23 mouse cellular contexts compared by ENCODE assay signal in genomic region chr13:112773991-112774675, GRCm38 (mm10). TPM values are rescaled to one million over a fixed set of nuclear protein-coding genes. Genes with fewer than 3 reads are reported as not detected.
DNase-seq lines count a peak whose midpoint lies in the region; ATAC-seq and TF ChIP-seq lines count a peak whose summit lies in the region.
"Had no signal": no experiment of that assay in that cellular context is flagged by ENCODE, and none has a peak within 500 bp of the region (broad histone marks: within the 10 kb centered on the region; RNA-seq: fewer than 3 reads in every experiment).

No protein-coding gene starts in this region.

- H3K27me3 ChIP-seq in midbrain, embryonic 11.5 days (ENCODE audit: control insufficient read depth, insufficient read depth, low read length): no peaks in the 10 kb centered on the region
- H3K27me3 ChIP-seq in midbrain, postnatal 0 days (ENCODE audit: insufficient read depth, low read length): no peaks in the 10 kb centered on the region
- no peaks in the 10 kb centered on the region for H3K27me3 ChIP-seq in CH12.LX (replicated peaks)
- no peaks in the 10 kb centered on the region for H3K27me3 ChIP-seq in myocyte (ENCODE audit: control insufficient read depth, insufficient read depth, insufficient read length)
- H3K27me3 ChIP-seq: embryonic facial prominence, embryonic 12.5 days; forebrain, embryonic 12.5 days had no signal

- H3K27ac ChIP-seq in midbrain, embryonic 11.5 days (ENCODE audit: low read depth, low read length): no peak overlapping the region
- no peak overlapping the region for H3K27ac ChIP-seq in midbrain, postnatal 0 days (ENCODE audit: low read depth, low read length)
- no peak overlapping the region for H3K27ac ChIP-seq in CH12.LX (ENCODE audit: insufficient read depth, low read depth)
- H3K27ac ChIP-seq: embryonic facial prominence, embryonic 10.5 days; embryonic facial prominence, embryonic 12.5 days; forebrain, embryonic 10.5 days; forebrain, embryonic 12.5 days had no signal

- in situ Hi-C loops in CH12.LX (cut with MboI; ENCODE audit: low pct_ligation_motif_present, low pct_unique_long_range_greater_than_20kb, low sequenced_read_pairs): no loop called here

- TF ChIP-seq RAD21 in CH12.LX (IDR thresholded peaks at IDR 0.05; ENCODE audit: low read depth, low read length): no peak

- no peaks in the 10 kb centered on the region for H3K9me3 ChIP-seq in midbrain, embryonic 11.5 days (ENCODE audit: control insufficient read depth, low read length)
- no peaks in the 10 kb centered on the region for H3K9me3 ChIP-seq in midbrain, postnatal 0 days (ENCODE audit: low read length)
- no peaks in the 10 kb centered on the region for H3K9me3 ChIP-seq in CH12.LX (replicated peaks; ENCODE audit: low read length)
- H3K9me3 ChIP-seq: embryonic facial prominence, embryonic 10.5 days; embryonic facial prominence, embryonic 12.5 days; forebrain, embryonic 10.5 days; forebrain, embryonic 12.5 days had no signal

- no peak overlapping the region for H3K9ac ChIP-seq in midbrain, embryonic 11.5 days (ENCODE audit: low read length)
- H3K9ac ChIP-seq in midbrain, postnatal 0 days (replicated peaks; ENCODE audit: low read length, poor library complexity, severe bottlenecking): no peak overlapping the region
- no peak overlapping the region for H3K9ac ChIP-seq in CH12.LX (ENCODE audit: insufficient read depth, low read depth)
- H3K9ac ChIP-seq: embryonic facial prominence, embryonic 12.5 days; forebrain, embryonic 12.5 days had no signal

- peaks cover 9% of the 10 kb centered on the region for H3K4me1 ChIP-seq in midbrain, embryonic 11.5 days (ENCODE audit: control insufficient read depth, insufficient read depth, low read length)
- H3K4me1 ChIP-seq in midbrain, postnatal 0 days (ENCODE audit: insufficient read depth, low read length): no peaks in the 10 kb centered on the region
- H3K4me1 ChIP-seq in CH12.LX (ENCODE audit: control insufficient read depth in 1 of 2, insufficient read depth in 2 of 2): peaks cover 2 to 30% of the 10 kb centered on the region in 2 experiments; a peak in 2 of 4 replicates

- no peak for TF ChIP-seq CTCF in midbrain, postnatal 0 days (IDR thresholded peaks at IDR 0.05)
- TF ChIP-seq CTCF in CH12.LX (conservative IDR thresholded peaks at IDR 0.05 in 1 of 2, IDR thresholded peaks at IDR 0.05 in 1 of 2; ENCODE audit: low read depth in 2 of 2, low read length in 2 of 2): no peak

- DNase-seq in midbrain, embryonic 11.5 days (ENCODE audit: low spot score, missing footprints): peak; percentile 60
- DNase-seq in midbrain, postnatal 0 days (ENCODE audit: low spot score): no peak
- no peak for DNase-seq in CH12.LX (ENCODE audit: extremely low read depth)
- no peak for DNase-seq in T-cell, adult 2 months (ENCODE audit: low spot score)
- DNase-seq in kidney, postnatal 4 days: no peak
- DNase-seq: adrenal gland, adult 8-10 months; adrenal gland, postnatal 14 days; adrenal gland, postnatal 36 days; cerebellum, adult 11-12 months; cerebellum, adult 2 months; cerebellum, adult 9-10 months; cerebellum, postnatal 10 days; cerebellum, postnatal 25 days had no signal

- no peak for TF ChIP-seq EP300 in CH12.LX (IDR thresholded peaks at IDR 0.05; ENCODE audit: low read length)

- no peak for ATAC-seq in midbrain, embryonic 11.5 days (ENCODE audit: low FRiP score)
- no peak for ATAC-seq in midbrain, postnatal 0 days (ENCODE audit: low FRiP score)
- ATAC-seq: activated CD4-positive, CD25-positive, alpha-beta regulatory T cell, adult 4 months; CD4-positive, CD25-positive, alpha-beta regulatory T cell, adult 4 months; forebrain, embryonic 14.5 days; forebrain, embryonic 16.5 days had no signal

- H3ac ChIP-seq in myocyte (ENCODE audit: control insufficient read depth, insufficient read length): no peak overlapping the region

- 87% methylated on average over 3 of the region's 3 CpGs for WGBS in midbrain, embryonic 11.5 days
- WGBS in midbrain, postnatal 0 days: 97% methylated on average over 3 of the region's 3 CpGs

- TF ChIP-seq POLR2A in CH12.LX (IDR thresholded peaks at IDR 0.05; ENCODE audit: low read depth, low read length): no peak
- no peak for TF ChIP-seq POLR2A in myocyte (IDR thresholded peaks at IDR 0.05; ENCODE audit: insufficient read length, low read depth)

- H3K4me2 ChIP-seq in midbrain, embryonic 11.5 days: no peak overlapping the region
- no peak overlapping the region for H3K4me2 ChIP-seq in midbrain, postnatal 0 days (ENCODE audit: low read depth, low read length, poor library complexity, severe bottlenecking)
- H3K4me2 ChIP-seq in CH12.LX (ENCODE audit: insufficient read depth, low read depth, poor library complexity, severe bottlenecking): no peak overlapping the region
- no peak overlapping the region for H3K4me2 ChIP-seq in myocyte (ENCODE audit: low read depth)
- H3K4me2 ChIP-seq: embryonic facial prominence, embryonic 12.5 days; forebrain, embryonic 12.5 days had no signal

- no peaks in the 10 kb centered on the region for H3K79me2 ChIP-seq in CH12.LX (replicated peaks; ENCODE audit: control insufficient read depth, extremely low read depth, insufficient read depth, poor library complexity, severe bottlenecking)
- H3K79me2 ChIP-seq in myocyte (ENCODE audit: control insufficient read depth, insufficient read depth): no peaks in the 10 kb centered on the region

- H3K4me3 ChIP-seq in midbrain, embryonic 11.5 days (ENCODE audit: low read depth, low read length): no peak overlapping the region
- H3K4me3 ChIP-seq in midbrain, postnatal 0 days (ENCODE audit: low read depth, low read length): no peak overlapping the region
- no peak overlapping the region for H3K4me3 ChIP-seq in CH12.LX (replicated peaks in 1 of 3; ENCODE audit: low read depth in 2 of 3, low read length in 2 of 3, poor library complexity in 1 of 3)
- no peak overlapping the region for H3K4me3 ChIP-seq in myocyte
- H3K4me3 ChIP-seq: embryonic facial prominence, embryonic 10.5 days; embryonic facial prominence, embryonic 12.5 days; erythroblast, embryonic 14.5 days; forebrain, embryonic 10.5 days; forebrain, embryonic 12.5 days had no signal

- H3K36me3 ChIP-seq in midbrain, embryonic 11.5 days (ENCODE audit: control insufficient read depth, insufficient read depth, low read length): no peaks in the 10 kb centered on the region
- H3K36me3 ChIP-seq in midbrain, postnatal 0 days (ENCODE audit: insufficient read depth, low read length): no peaks in the 10 kb centered on the region
- H3K36me3 ChIP-seq in CH12.LX (replicated peaks in 1 of 2; ENCODE audit: control insufficient read depth in 1 of 2, insufficient read depth in 1 of 2, low read length in 1 of 2) (no peaks in the 10 kb centered on the region), myocyte (ENCODE audit: control insufficient read depth, insufficient read depth) (no peaks in the 10 kb centered on the region)
- H3K36me3 ChIP-seq: embryonic facial prominence, embryonic 10.5 days; embryonic facial prominence, embryonic 12.5 days; forebrain, embryonic 10.5 days; forebrain, embryonic 12.5 days had no signal

- dilution Hi-C loops in CH12.LX (cut with MboI; ENCODE audit: extremely low pct_ligation_motif_present, extremely low pct_unique_long_range_greater_than_20kb, low sequenced_read_pairs): no loop called here

TF ChIP-seq in CH12.LX, 34 proteins besides CTCF, POLR2A, EP300 and RAD21:
- no peak for TF ChIP-seq USF2 (conservative IDR thresholded peaks at IDR 0.05; ENCODE audit: low read depth, low read length)
- TF ChIP-seq USF1 (IDR thresholded peaks at IDR 0.05; ENCODE audit: low read depth, low read length): peak; percentile 16

TF ChIP-seq in myocyte, 11 proteins besides CTCF, POLR2A, EP300 and RAD21:
- TF ChIP-seq SRF (IDR thresholded peaks at IDR 0.05; ENCODE audit: control insufficient read depth, insufficient read length, low read depth): no peak
- peak in 1 of 3 experiments; percentile 8 for TF ChIP-seq MYOD1 (IDR thresholded peaks at IDR 0.05; ENCODE audit: control insufficient read depth in 1 of 3, insufficient read length in 2 of 3, low read depth in 2 of 3)
- TF ChIP-seq CEBPB (IDR thresholded peaks at IDR 0.05; ENCODE audit: insufficient read depth, poor library complexity, severe bottlenecking): peak; percentile 68; the same call in 1 of the 2 replicates
- no peak for TF ChIP-seq REST (IDR thresholded peaks at IDR 0.05; ENCODE audit: insufficient read depth, insufficient read length)
- no peak for TF ChIP-seq MAX (IDR thresholded peaks at IDR 0.05; ENCODE audit: low read depth)
- peak; percentile 86 for TF ChIP-seq USF1 (IDR thresholded peaks at IDR 0.05; ENCODE audit: low read depth)
- no peak for TF ChIP-seq E2F4 (IDR thresholded peaks at IDR 0.05; ENCODE audit: insufficient read depth)
- TF ChIP-seq TCF12 (IDR thresholded peaks at IDR 0.05; ENCODE audit: insufficient read depth, poor library complexity, severe bottlenecking): peak; percentile 19
- TF ChIP-seq MYOG (IDR thresholded peaks at IDR 0.05; ENCODE audit: control insufficient read depth in 1 of 3, insufficient read depth in 1 of 3, insufficient read length in 2 of 3, low read depth in 2 of 3): peak in 1 of 3 experiments; percentile 21
- TF ChIP-seq TCF3 (IDR thresholded peaks at IDR 0.05; ENCODE audit: insufficient read length, low read depth): no peak
- TF ChIP-seq POLR2AphosphoS2 (IDR thresholded peaks at IDR 0.05; ENCODE audit: insufficient read length, low read depth): no peak

RNA-seq across cellular contexts. Expression of gene Plpp1, which starts 26.5 kb away (rescaled TPM):
- polyA plus RNA-seq in midbrain, embryonic 11.5 days (2014; fragmentation: Nextera tagmentation; extraction: Ambion mirVana): 19.1 and 20.1 TPM in 2 replicates
- total RNA-seq in midbrain, postnatal 0 days (2014; rRNA removed): 59.7 and 59.9 TPM in 2 replicates
- 87.2 and 91.0 TPM in 2 replicates for polyA plus RNA-seq in midbrain, postnatal 0 days (2015; fragmentation: Nextera tagmentation; extraction: Ambion mirVana)
- total RNA-seq in CH12.LX (2012; rRNA removed): 50.1 and 50.2 TPM in 2 replicates
- 85.3 and 90.9 TPM in 2 replicates for total RNA-seq in CH12.LX (2014; rRNA removed)
- polyA plus RNA-seq in CH12.LX (2012; ENCODE audit: insufficient read length, low read depth): 67.6 and 68.6 TPM in 2 replicates
- 133 TPM for polyA plus RNA-seq in myocyte (2012; fragmentation: generic; extraction: Trizol)
